Mouse (Mus musculus) hindbrain, embryonic 12.5 days (tissue): ENCODE measurements at regions not wholly inside any gene's neighbourhood (a gene's known extent, or its start where the extent isn't known, plus 50 kb on each side); places are given as distances from the start of the nearest gene placed in this dataset.

Experiments
- ATAC-seq: fragments of 200-750 bp; cut with Nextera tagmentation; 2 replicates; pipeline ENCODE4 v1.8.0; 2017; ENCODE audit warnings: moderate TSS enrichment; ENCODE audit not compliant: low FRiP score
- H3K27ac ChIP-seq: fragments of 300-500 bp; sonication (generic); 2 replicates; pipeline ENCODE4 v1.5.1; 2016; ENCODE audit warnings: mild to moderate bottlenecking
- H3K27me3 ChIP-seq: fragments of 300-500 bp; sonication (generic); 2 replicates; pipeline ENCODE4 v1.6.1; 2016; ENCODE audit warnings: mild to moderate bottlenecking
- H3K36me3 ChIP-seq: fragments of 300-500 bp; sonication (generic); 2 replicates; pipeline ENCODE4 v1.6.1; 2016; ENCODE audit warnings: mild to moderate bottlenecking
- H3K4me1 ChIP-seq: fragments of 300-500 bp; sonication (generic); 2 replicates; pipeline ENCODE4 v1.6.1; 2016
- H3K4me2 ChIP-seq: fragments of 300-500 bp; sonication (generic); replicated peaks from 2 replicates; pipeline ENCODE4 v1.6.1; 2016; ENCODE audit warnings: mild to moderate bottlenecking
- H3K4me3 ChIP-seq: fragments of 300-500 bp; sonication (generic); 2 replicates; pipeline ENCODE4 v1.5.1; 2016; ENCODE audit warnings: mild to moderate bottlenecking
- H3K9ac ChIP-seq: fragments of 300-500 bp; sonication (generic); 2 replicates; pipeline ENCODE4 v1.6.1; 2016; ENCODE audit warnings: mild to moderate bottlenecking, moderate library complexity
- H3K9me3 ChIP-seq: fragments of 300-500 bp; sonication (generic); replicated peaks from 2 replicates; pipeline ENCODE4 v1.6.1; 2016; ENCODE audit warnings: mild to moderate bottlenecking
- WGBS: fragments of 180-500 bp; shearing (Covaris S2); methylation state at CpG from one replicate; pipeline ENCODE4 v1.1.7; 2016; 5-methylcytosine and 5-hydroxymethylcytosine counted together

DNA sequence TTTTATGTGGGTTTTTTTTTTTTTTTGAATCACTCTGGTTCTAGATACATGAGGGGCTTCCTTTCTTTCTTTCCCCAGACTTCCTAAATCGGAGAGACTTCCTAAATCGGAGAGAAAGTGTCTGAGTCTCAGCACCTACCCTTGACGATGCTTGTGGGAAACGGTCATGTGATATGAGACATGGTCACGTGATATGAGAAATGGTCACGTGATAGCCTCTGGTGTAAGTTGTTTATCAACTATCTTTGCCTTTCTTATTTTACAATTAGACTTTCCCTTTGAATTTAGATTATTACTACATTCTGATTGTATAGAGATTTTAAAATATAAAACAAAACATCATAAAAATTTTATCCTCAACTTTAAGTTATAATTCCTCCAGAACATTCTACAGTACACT, 330.1 kb upstream of the Frg1 start:
- Histone ChIP-seq H3K9ac (no peak overlapping the region), H3K36me3 (no peaks in the 10 kb centered on the region), H3K9me3 (no peaks in the 10 kb centered on the region), H3K27ac (no peak overlapping the region), H3K4me3 (no peak overlapping the region), H3K4me1 (no peaks in the 10 kb centered on the region; the same call in 1 of the 2 replicates), H3K4me2 (no peak overlapping the region), H3K27me3 (no peaks in the 10 kb centered on the region)
- no peak for ATAC-seq
- WGBS: 91% methylated on average over 6 of the region's 6 CpGs

DNA sequence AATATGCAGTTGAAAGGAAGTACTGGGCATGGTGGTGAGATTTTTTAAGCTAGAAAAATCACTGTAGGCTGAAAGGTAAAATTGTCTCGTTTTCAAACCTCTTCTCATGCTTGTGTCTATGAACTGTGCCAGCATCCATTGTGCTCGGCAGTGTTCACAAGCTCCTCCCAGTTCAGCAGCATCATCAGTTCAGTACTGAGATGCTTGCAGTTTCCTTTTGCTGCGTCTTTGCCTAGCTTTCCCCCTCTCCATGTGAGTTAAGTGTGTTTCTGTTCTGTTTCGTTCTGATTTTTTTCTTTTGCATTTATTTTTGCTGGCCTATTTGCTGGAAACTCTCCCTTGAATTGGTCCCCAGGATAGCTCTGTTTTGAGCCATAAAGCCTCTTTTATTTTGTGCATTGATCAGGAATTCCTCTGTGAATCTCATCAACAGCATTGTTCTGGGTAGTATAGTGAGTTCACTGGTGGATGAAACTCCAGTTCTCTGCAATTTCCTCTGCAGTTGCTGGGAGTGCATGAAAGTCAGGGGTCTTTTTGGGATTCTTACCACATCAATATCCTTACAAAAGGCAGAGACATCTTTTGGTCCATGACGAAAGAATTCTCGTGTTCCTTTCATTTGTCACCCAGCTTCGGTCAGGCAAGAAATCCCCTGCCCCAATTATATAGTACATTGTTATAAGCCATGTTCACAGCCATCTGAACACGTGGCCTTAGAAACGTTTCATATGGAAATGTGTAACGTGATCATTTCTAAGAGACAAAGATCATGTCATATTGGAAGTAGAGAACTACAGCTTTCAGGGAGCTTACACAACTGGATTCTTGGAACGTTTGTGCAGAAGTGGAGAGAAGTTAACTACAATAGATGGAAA, 326.2 kb upstream of the Frg1 start:
- no peaks in the 10 kb centered on the region for H3K36me3 ChIP-seq
- H3K9me3 ChIP-seq: no peaks in the 10 kb centered on the region
- 40% methylated on average over 11 of the region's 11 CpGs for whole genome bisulfite sequencing
- no peaks in the 10 kb centered on the region; the same call in 1 of the 2 replicates for H3K4me1 ChIP-seq
- H3K9ac ChIP-seq: no peak overlapping the region
- no peak overlapping the region for H3K27ac ChIP-seq
- H3K27me3 ChIP-seq: no peaks in the 10 kb centered on the region
- ATAC-seq: peak; percentile 89
- no peak overlapping the region for H3K4me3 ChIP-seq
- H3K4me2 ChIP-seq: peak overlapping the region; percentile 19

DNA sequence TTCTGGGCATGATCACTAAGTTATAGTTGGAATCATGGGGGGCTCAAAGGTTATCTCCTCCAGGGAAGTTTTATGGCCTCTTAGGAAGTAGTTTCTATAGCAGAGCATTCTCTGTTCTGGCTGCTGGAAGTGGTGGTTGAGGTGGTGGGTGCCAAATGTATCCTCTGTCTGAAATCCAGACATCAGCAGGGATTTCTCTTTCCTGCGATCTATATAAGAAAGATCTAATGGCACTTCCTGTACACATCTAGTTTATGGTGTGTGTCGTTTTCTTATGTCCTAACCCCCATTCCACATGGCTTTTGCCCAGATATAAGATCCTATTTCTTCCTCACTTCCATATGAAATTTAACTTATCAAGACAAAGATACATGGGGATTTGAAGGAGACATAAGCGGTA, 300.1 kb upstream of the Frg1 start:
- H3K36me3 ChIP-seq: no peaks in the 10 kb centered on the region
- no peaks in the 10 kb centered on the region for H3K9me3 ChIP-seq
- WGBS: 88% methylated on average over 3 of the region's 3 CpGs

DNA sequence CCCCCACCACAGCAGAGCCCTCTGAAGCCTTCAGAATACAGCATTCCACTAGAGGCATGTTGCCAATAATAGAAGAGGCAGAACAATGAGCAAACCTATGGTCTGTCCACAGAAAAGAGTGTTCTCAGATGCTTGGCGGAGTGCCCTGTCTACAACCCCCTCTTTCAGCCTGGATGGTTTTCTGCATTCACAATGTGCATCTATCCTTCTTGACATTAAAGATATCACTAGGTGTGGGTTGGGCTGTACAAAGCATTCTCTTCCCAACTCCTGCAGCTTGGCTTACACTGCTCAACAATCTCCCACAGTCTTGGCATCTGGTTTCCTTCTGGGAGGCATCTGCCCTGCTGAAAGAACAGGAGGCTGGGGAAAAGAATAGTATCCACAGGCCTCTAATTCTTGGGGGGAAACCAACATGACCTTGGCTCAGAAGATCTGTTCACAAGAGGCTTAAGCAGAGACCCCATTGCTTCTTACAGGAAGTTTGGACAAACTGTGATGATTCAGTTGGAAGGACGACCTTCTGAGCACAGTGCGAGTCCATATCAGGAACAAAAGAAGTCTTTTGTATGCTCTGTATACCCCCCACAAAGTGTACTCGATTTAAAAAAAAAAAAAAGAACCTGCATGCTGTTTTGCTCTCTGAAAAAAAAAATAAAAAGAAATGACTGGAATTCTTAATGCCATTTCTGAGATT, 296.9 kb upstream of the Frg1 start:
- WGBS: 34% methylated on average over 4 of the region's 4 CpGs

More for the DNA sequence above, 300.1 kb upstream of the Frg1 start:
- no peak for ATAC-seq
- Histone ChIP-seq H3K27me3 (no peaks in the 10 kb centered on the region), H3K27ac (no peak overlapping the region), H3K9ac (no peak overlapping the region), H3K4me3 (no peak overlapping the region), H3K4me2 (no peak overlapping the region), H3K4me1 (0 out of 2 replicates have a peak, but pooled peaks cover 5% of the 10 kb centered on the region)

DNA sequence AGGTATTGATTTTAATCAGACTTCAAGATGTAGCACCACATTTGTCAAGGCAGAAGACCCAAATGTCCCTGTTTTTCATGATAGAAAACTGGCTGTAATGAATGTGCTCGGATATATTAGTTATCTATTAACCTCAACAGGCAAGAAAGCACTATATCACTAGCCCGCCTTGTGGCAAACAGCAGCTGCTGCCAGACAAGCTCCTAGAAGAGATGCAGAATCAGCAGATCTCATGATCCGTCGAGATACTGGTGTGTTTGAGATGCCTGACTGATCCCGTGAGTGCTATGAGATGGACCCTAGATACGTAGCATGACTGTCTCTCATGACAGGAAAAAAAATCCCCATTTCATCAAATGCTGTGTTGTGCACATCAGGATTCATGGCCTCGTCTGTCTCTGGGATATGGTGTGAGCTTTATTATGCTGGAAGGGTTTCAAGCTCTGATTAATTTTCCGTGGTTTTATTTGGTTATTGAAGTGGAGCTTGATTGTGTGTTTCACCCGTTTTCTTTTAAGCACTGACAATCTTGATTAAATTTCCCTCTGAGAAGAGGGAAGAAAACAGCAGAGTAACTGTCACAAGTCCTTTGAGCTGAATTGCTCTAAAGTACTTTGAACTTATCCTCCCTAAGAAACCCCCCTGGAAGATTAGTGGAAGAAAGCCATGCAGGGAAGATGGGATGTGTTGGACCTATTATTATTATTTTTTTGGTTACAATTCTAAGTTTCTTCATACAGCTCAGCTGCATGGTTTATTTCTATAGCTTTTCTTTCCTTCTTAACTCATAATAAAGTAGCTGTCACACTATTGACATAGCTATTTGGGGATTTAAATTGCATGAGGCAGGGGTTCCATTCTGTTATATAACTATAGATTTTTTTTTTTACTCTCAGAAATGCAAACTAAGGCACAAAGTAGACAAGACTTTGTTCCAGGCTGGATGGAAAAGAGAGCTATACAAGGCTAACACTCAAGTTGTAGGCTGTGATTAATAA, 287.4 kb upstream of the Frg1 start:
- no peaks in the 10 kb centered on the region for H3K9me3 ChIP-seq
- no peaks in the 10 kb centered on the region for H3K4me1 ChIP-seq
- H3K27ac ChIP-seq: peak overlapping the region; percentile 35; the same call in 1 of the 2 replicates
- H3K4me2 ChIP-seq: no peak overlapping the region
- peak; percentile 58; the same call in 1 of the 2 replicates for ATAC-seq
- 47% methylated on average over 9 of the region's 9 CpGs for WGBS
- no peak overlapping the region for H3K9ac ChIP-seq
- H3K36me3 ChIP-seq: no peaks in the 10 kb centered on the region
- no peak overlapping the region for H3K4me3 ChIP-seq
- H3K27me3 ChIP-seq: no peaks in the 10 kb centered on the region

More for the DNA sequence above, 296.9 kb upstream of the Frg1 start:
- Histone ChIP-seq H3K9me3 (no peaks in the 10 kb centered on the region), H3K27me3 (no peaks in the 10 kb centered on the region), H3K4me1 (0 out of 2 replicates have a peak, but pooled peaks cover 5% of the 10 kb centered on the region), H3K9ac (no peak overlapping the region), H3K36me3 (no peaks in the 10 kb centered on the region), H3K27ac (no peak overlapping the region), H3K4me2 (no peak overlapping the region), H3K4me3 (no peak overlapping the region)
- peak; percentile 72 for ATAC-seq
